Comparison of ENCODE assay signal across 21 mouse cellular contexts in the genomic region with DNA sequence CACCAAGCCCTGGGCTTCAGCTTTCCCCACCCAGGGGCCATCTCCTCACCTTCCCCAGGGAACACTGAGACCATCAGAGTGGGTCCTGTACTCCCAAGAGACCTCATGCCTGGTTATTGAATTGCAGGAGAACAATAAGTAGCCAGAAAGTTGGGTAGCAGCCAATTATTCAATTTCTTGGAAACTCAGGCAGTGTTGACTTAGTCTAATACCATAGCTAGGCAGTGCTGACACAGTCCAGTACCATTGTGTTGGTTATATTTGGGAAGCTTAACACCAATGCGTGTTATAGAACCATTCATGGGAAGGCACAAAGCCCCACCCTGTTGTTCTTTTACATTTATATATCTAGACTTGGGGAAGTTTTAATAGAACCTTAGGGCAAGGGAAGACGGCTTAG.
DNase-seq lines count a peak whose midpoint lies in the region; ATAC-seq and TF ChIP-seq lines count a peak whose summit lies in the region.
"Had no signal": no experiment of that assay in that cellular context is flagged by ENCODE, and none has a peak within 500 bp of the region (broad histone marks: within the 10 kb centered on the region; RNA-seq: fewer than 3 reads in every experiment).

No protein-coding gene starts in this region.

- H3K9me3 ChIP-seq in embryonic facial prominence, embryonic 14.5 days (ENCODE audit: control insufficient read depth, low read length), result no peaks in the 10 kb centered on the region
- H3K9me3 ChIP-seq in embryonic facial prominence, embryonic 10.5 days, result no peaks in the 10 kb centered on the region
- H3K9me3 ChIP-seq in kidney, embryonic 14.5 days (ENCODE audit: control insufficient read depth, low read length), result no peaks in the 10 kb centered on the region
- no peaks in the 10 kb centered on the region for H3K9me3 ChIP-seq in midbrain, embryonic 14.5 days (ENCODE audit: control insufficient read depth, low read length)
- no peaks in the 10 kb centered on the region for H3K9me3 ChIP-seq in midbrain, embryonic 13.5 days
- H3K9me3 ChIP-seq: embryonic facial prominence, embryonic 13.5 days; forebrain, embryonic 13.5 days; neural tube, embryonic 13.5 days had no signal

- 81% methylated on average over 2 of the region's 2 CpGs for WGBS in embryonic facial prominence, embryonic 14.5 days
- WGBS in embryonic facial prominence, embryonic 10.5 days, result 96% methylated on average over 2 of the region's 2 CpGs
- 79% methylated on average over 2 of the region's 2 CpGs for WGBS in kidney, adult 2 months
- WGBS in kidney, embryonic 14.5 days, result 90% methylated on average over 2 of the region's 2 CpGs
- WGBS in midbrain, embryonic 14.5 days, result 80% methylated on average over 2 of the region's 2 CpGs
- WGBS in midbrain, embryonic 13.5 days, result 90% methylated on average over 2 of the region's 2 CpGs

- no peak for TF ChIP-seq POLR2A in kidney, adult 2 months (IDR thresholded peaks at IDR 0.05; ENCODE audit: low read depth, low read length)

- no peaks in the 10 kb centered on the region for H3K36me3 ChIP-seq in embryonic facial prominence, embryonic 14.5 days (ENCODE audit: control insufficient read depth, insufficient read depth, low read length)
- no peaks in the 10 kb centered on the region for H3K36me3 ChIP-seq in embryonic facial prominence, embryonic 10.5 days (replicated peaks)
- no peaks in the 10 kb centered on the region for H3K36me3 ChIP-seq in kidney, adult 2 months (ENCODE audit: control insufficient read depth, insufficient read depth, low read length)
- no peaks in the 10 kb centered on the region for H3K36me3 ChIP-seq in kidney, embryonic 14.5 days (ENCODE audit: control insufficient read depth, insufficient read depth, low read length)
- no peaks in the 10 kb centered on the region for H3K36me3 ChIP-seq in midbrain, embryonic 14.5 days (ENCODE audit: control insufficient read depth, insufficient read depth, low read length)
- H3K36me3 ChIP-seq in midbrain, embryonic 13.5 days, result no peaks in the 10 kb centered on the region
- H3K36me3 ChIP-seq: embryonic facial prominence, embryonic 13.5 days; neural tube, embryonic 13.5 days had no signal

- TF ChIP-seq CTCF in kidney, adult 2 months (conservative IDR thresholded peaks at IDR 0.05; ENCODE audit: insufficient read depth, insufficient read length, low read depth, low read length), result no peak

- no peak overlapping the region for H3K27ac ChIP-seq in embryonic facial prominence, embryonic 14.5 days (replicated peaks; ENCODE audit: low read depth, low read length)
- no peak overlapping the region for H3K27ac ChIP-seq in embryonic facial prominence, embryonic 10.5 days (replicated peaks)
- no peak overlapping the region for H3K27ac ChIP-seq in kidney, adult 2 months (ENCODE audit: insufficient read depth, low read depth, low read length)
- no peak overlapping the region for H3K27ac ChIP-seq in kidney, embryonic 14.5 days (ENCODE audit: low read depth, low read length)
- no peak overlapping the region for H3K27ac ChIP-seq in midbrain, embryonic 14.5 days (replicated peaks; ENCODE audit: low read depth, low read length)
- no peak overlapping the region for H3K27ac ChIP-seq in midbrain, embryonic 13.5 days
- H3K27ac ChIP-seq: embryonic facial prominence, embryonic 13.5 days; forebrain, embryonic 13.5 days; hindbrain, embryonic 14.5 days; neural tube, embryonic 13.5 days had no signal

- H3K27me3 ChIP-seq in embryonic facial prominence, embryonic 14.5 days (replicated peaks; ENCODE audit: control insufficient read depth, insufficient read depth, low read length), result no peaks in the 10 kb centered on the region
- no peaks in the 10 kb centered on the region for H3K27me3 ChIP-seq in embryonic facial prominence, embryonic 10.5 days (replicated peaks; ENCODE audit: low read depth, poor library complexity, severe bottlenecking)
- no peaks in the 10 kb centered on the region for H3K27me3 ChIP-seq in kidney, adult 2 months (replicated peaks; ENCODE audit: control insufficient read depth, insufficient read depth, low read length)
- H3K27me3 ChIP-seq in kidney, embryonic 14.5 days (ENCODE audit: control insufficient read depth, insufficient read depth, low read length), result no peaks in the 10 kb centered on the region
- H3K27me3 ChIP-seq in midbrain, embryonic 14.5 days (ENCODE audit: control insufficient read depth, insufficient read depth, low read length), result no peaks in the 10 kb centered on the region
- H3K27me3 ChIP-seq in midbrain, embryonic 13.5 days, result no peaks in the 10 kb centered on the region; the same call in 1 of the 2 replicates
- H3K27me3 ChIP-seq: embryonic facial prominence, embryonic 13.5 days; forebrain, embryonic 13.5 days; neural tube, embryonic 13.5 days had no signal

- DNase-seq in embryonic facial prominence, embryonic 14.5 days (ENCODE audit: low spot score), result peak; percentile 34
- DNase-seq in embryonic facial prominence, embryonic 10.5 days (ENCODE audit: low spot score), result no peak
- DNase-seq in kidney, adult 2 months, result peak; percentile 83
- peak; percentile 18 for DNase-seq in midbrain, embryonic 14.5 days
- DNase-seq in yolk sac, embryonic 10.5 days (ENCODE audit: low spot score), result peak; percentile 2
- no peak for DNase-seq in right cerebral cortex, adult 2 months (ENCODE audit: low spot score in 2 of 2)
- DNase-seq: adrenal gland, postnatal 14 days; cerebellum, adult 2 months; cerebellum, postnatal 25 days; heart, postnatal 36 days; lung, postnatal 14 days; right cerebral cortex, adult 18-20 months had no signal

- peak; percentile 47; the same call in 1 of the 2 replicates for ATAC-seq in embryonic facial prominence, embryonic 14.5 days (ENCODE audit: low read depth)
- ATAC-seq in kidney, embryonic 14.5 days (ENCODE audit: low FRiP score, low TSS enrichment), result no peak
- ATAC-seq in midbrain, embryonic 14.5 days (ENCODE audit: low FRiP score, low TSS enrichment), result no peak
- no peak for ATAC-seq in midbrain, embryonic 13.5 days
- ATAC-seq: forebrain, embryonic 13.5 days; inflammation-experienced regulatory T-cells, adult 6 months; midbrain, embryonic 16.5 days had no signal

- no peak overlapping the region for H3K4me2 ChIP-seq in embryonic facial prominence, embryonic 14.5 days (ENCODE audit: low read depth, low read length)
- H3K4me2 ChIP-seq in kidney, embryonic 14.5 days (replicated peaks; ENCODE audit: low read depth, low read length), result no peak overlapping the region
- H3K4me2 ChIP-seq in midbrain, embryonic 14.5 days (ENCODE audit: low read length), result no peak overlapping the region
- no peak overlapping the region for H3K4me2 ChIP-seq in midbrain, embryonic 13.5 days (replicated peaks)
- H3K4me2 ChIP-seq: embryonic facial prominence, embryonic 13.5 days; forebrain, embryonic 13.5 days; hindbrain, embryonic 14.5 days; neural tube, embryonic 13.5 days had no signal

- no peaks in the 10 kb centered on the region for H3K4me1 ChIP-seq in embryonic facial prominence, embryonic 14.5 days (ENCODE audit: control insufficient read depth, insufficient read depth, low read length)
- peaks cover 14% of the 10 kb centered on the region for H3K4me1 ChIP-seq in embryonic facial prominence, embryonic 10.5 days
- H3K4me1 ChIP-seq in kidney, adult 2 months (ENCODE audit: control insufficient read depth, insufficient read depth, low read length), result no peaks in the 10 kb centered on the region; the same call in 1 of the 2 replicates
- no peaks in the 10 kb centered on the region for H3K4me1 ChIP-seq in kidney, embryonic 14.5 days (ENCODE audit: control insufficient read depth, insufficient read depth, low read length)
- no peaks in the 10 kb centered on the region for H3K4me1 ChIP-seq in midbrain, embryonic 14.5 days (ENCODE audit: control insufficient read depth, insufficient read depth, low read length)
- H3K4me1 ChIP-seq in midbrain, embryonic 13.5 days (replicated peaks), result no peaks in the 10 kb centered on the region
- H3K4me1 ChIP-seq: embryonic facial prominence, embryonic 13.5 days had no signal

- no peak overlapping the region for H3K4me3 ChIP-seq in embryonic facial prominence, embryonic 14.5 days (ENCODE audit: low read depth, low read length)
- H3K4me3 ChIP-seq in embryonic facial prominence, embryonic 10.5 days, result no peak overlapping the region
- H3K4me3 ChIP-seq in kidney, adult 2 months (ENCODE audit: insufficient read depth, low read depth, low read length), result no peak overlapping the region
- H3K4me3 ChIP-seq in kidney, embryonic 14.5 days (ENCODE audit: low read length), result no peak overlapping the region
- no peak overlapping the region for H3K4me3 ChIP-seq in midbrain, embryonic 14.5 days (replicated peaks; ENCODE audit: low read depth, low read length)
- H3K4me3 ChIP-seq in midbrain, embryonic 13.5 days (replicated peaks), result no peak overlapping the region
- H3K4me3 ChIP-seq: embryonic facial prominence, embryonic 13.5 days; forebrain, embryonic 13.5 days; myocyte; neural tube, embryonic 13.5 days had no signal

- H3K9ac ChIP-seq in embryonic facial prominence, embryonic 14.5 days (ENCODE audit: low read depth, low read length), result no peak overlapping the region
- no peak overlapping the region for H3K9ac ChIP-seq in kidney, embryonic 14.5 days (ENCODE audit: low read depth, low read length)
- no peak overlapping the region for H3K9ac ChIP-seq in midbrain, embryonic 14.5 days (replicated peaks; ENCODE audit: low read length)
- no peak overlapping the region for H3K9ac ChIP-seq in midbrain, embryonic 13.5 days (replicated peaks)
- H3K9ac ChIP-seq: embryonic facial prominence, embryonic 13.5 days; forebrain, embryonic 13.5 days; hindbrain, embryonic 14.5 days; neural tube, embryonic 13.5 days had no signal

Comparison
In these comparisons a context has a peak if more than half of its experiments do, and no peak if none do; other contexts are left out.
1. DNase-seq: peak in embryonic facial prominence, embryonic 14.5 days (single experiment), kidney, adult 2 months (single experiment), midbrain, embryonic 14.5 days (single experiment) and yolk sac, embryonic 10.5 days (single experiment); none in embryonic facial prominence, embryonic 10.5 days (single experiment) and right cerebral cortex, adult 2 months (0 of 2).